Mouse (Mus musculus) ovary, postnatal 36 days (tissue): ENCODE data around the gene Bmpr1b.

ENCODE experiments used
- DNase-seq: peaks from one replicate; pipeline ENCODE4 v3.0.0; 2022; ENCODE audit warnings: low spot score, mixed read lengths

Gene Bmpr1b

DNA sequence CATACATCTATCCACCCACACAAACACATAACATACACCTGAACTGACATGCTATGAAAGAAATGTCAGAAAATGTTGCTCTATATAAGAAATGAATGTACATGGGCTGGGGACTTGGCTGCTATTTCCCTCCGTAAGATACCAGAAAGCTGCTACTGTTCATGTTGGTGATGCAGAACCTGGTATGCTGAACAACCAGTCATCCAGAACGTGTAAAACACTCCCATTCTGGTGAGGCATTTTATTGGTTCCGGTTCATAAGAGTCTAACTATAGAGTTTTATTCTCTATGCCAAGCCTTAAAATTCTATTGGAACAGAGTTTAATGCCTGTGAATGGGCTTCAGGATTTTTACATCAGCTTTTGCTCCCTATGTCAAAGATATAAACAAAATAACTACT lies 55.0 kb downstream of the Bmpr1b start:
- no peak for DNase-seq

DNA sequence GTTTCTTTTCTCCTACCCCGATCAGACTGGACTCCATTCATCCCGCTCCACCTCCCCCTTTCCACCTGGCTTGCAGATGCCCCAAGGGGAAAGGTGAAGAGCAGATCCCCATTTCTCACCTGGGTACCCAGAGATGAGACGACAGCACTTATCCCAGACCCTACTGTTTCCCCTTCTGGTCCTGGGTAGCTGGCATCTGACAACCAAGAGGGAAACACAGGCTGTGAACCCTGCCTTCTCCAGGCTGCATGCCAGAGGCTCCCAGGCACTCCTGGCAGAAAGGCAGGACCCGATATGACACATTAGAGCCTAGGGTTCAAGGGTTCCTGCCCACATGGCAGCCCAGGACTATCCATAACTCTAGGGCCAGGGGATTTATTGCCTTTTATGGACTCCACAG lies 56.0 kb downstream of the Bmpr1b start:
- no peak for DNase-seq

GRCm38 (mm10) chr3:142106227-142106626 lies 63.0 kb downstream of the Bmpr1b start:
- DNase-seq: no peak

- DNase-seq: no peak
Measured at GRCm38 (mm10) chr3:142104027-142104805, 65.0 kb downstream of the Bmpr1b start.

GRCm38 (mm10) chr3:142103622-142104021 lies 65.6 kb downstream of the Bmpr1b start:
- no peak for DNase-seq

- no peak for DNase-seq
Measured at GRCm38 (mm10) chr3:142099151-142099550, 70.1 kb downstream of the Bmpr1b start.

DNA sequence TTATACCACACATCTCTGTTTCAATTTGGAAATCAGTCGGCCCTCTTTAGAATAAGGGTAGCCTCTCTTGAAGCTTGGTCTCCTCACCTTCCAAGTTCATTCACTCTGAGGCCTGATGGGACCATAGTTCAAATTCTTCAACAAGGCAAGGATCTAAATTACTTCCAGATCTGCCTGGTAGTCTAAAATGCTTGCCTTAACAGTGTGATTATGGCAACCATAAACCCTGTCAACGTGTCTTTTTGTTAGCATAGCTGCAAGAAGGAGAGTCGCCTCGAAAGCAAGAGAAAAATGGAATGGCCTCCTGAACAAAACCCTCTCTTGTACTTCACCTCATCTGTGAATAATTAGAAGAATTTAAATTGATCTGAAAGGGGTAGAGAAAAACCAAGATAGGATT lies 75.2 kb downstream of the Bmpr1b start:
- no peak for DNase-seq

GRCm38 (mm10) chr3:142089684-142090083 lies 79.5 kb downstream of the Bmpr1b start:
- no peak for DNase-seq

- DNase-seq: no peak
Measured at GRCm38 (mm10) chr3:142085938-142086337, 83.3 kb downstream of the Bmpr1b start.

DNA sequence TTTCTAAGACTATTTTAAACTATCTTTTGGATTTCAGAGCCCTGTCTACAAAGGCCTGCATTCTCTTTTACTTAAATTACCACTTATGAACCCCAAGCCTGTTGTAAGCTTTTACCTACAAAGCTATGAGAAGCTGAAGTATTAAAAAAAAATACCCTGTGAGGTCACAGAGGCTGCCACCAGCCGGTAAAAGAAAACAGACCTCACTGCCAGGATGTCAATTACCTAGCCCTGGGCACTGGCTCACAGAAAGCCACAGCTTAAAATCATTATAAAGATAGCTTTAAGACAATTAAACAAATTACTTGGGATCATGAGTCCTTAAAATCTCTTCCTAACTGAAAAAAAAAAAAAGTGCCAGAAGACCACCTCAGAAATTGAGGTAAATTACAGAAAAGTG lies 85.1 kb downstream of the Bmpr1b start:
- DNase-seq: no peak

DNA sequence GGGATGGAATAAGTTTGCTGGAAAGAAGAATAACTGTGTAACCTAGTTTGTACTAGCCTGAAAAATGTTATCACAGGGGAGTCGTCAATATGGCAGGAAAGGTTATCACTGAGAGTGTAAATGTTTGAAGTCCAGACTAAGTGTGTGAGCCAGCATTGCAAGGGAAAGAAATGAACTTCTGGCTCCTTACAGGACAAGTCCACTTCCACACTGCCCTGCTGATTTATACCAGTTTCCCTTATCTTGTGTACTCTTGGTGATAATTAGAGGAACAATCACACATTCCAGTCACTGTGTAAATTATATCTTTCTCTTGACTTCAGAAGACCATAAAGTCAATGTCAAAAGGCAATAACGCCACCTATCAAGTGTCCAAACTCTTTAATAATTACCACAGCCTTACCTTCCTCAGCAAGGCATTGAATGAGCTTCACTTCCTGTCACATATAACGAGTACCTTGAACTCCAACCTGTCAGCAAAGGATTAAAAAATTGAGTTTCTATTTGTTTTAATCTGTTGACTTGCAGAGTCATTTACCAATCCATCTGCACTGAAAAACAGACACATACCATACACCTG lies 91.4 kb downstream of the Bmpr1b start:
- no peak for DNase-seq

DNA sequence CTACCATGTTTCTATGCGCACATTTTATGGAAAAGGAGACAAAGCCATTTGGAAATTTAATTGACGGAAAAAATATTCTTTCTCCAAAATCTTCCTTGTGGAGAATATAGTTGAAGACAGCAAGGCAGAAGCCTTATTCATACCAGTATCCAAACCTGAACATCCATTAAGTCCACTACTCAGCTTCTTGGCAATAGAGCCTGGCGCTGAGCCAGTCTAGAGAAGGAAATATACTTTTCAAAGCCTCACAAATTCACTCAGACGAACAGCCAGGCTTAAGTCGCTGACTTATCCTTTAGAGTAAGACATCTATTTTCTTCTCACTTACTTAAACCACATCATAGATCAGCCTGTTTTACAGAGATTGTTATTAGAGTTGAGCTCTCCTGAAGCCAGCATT lies 97.6 kb downstream of the Bmpr1b start:
- no peak for DNase-seq

GRCm38 (mm10) chr3:142066792-142067346 lies 102.4 kb downstream of the Bmpr1b start:
- DNase-seq: no peak

- DNase-seq: no peak
Measured at GRCm38 (mm10) chr3:142065111-142065510, 104.1 kb downstream of the Bmpr1b start.

DNA sequence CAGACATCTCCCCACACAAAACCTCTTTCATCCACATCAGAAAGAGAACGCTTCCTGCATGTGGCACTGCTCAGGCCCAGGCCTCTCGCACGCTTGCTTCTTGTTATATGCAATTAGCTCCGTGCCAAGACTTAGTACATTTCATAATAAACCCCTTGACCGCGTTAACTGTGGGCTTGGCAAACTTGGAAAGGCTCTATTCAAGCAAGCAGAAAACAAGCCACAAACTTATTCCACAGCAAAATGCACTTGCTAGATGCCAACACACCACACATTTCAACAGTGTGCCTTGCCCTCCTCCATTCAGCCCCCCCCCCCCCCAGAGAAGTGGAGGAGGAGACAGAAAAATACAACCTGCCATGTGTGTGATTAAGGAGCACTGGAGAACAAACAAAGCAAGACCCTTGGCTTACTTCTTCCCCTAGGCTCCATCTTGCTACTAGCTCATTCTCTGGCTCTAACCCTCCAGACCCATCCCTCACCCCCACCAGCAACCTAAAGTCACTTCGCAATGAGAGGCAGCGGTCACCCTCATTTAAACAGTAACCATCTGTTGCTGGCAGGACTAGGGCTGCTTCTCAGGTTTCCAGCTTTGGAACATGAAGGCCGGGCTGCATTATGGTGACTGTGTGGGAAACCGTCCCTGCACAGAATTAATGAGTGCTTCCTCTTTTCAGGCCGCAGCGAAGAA lies 105.5 kb downstream of the Bmpr1b start:
- DNase-seq: no peak

DNA sequence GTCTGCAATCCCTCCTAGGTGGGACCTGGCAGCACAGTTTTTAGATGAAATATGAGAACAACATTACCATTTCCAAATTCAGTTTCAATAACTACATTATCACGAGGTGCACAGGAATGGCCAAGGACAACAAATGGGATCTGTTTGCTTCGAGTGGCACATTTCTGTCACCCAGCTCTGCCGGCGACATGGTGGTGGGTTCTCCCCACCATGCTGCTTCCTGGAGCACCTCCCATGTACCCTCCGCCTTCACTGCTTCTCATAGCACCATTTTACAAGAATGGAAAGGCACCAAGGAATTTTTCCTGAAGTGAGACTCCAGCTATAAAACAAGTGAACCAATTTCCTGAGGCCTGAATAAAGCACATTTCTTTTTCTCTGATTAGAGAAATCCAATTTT lies 108.0 kb downstream of the Bmpr1b start:
- no peak for DNase-seq

GRCm38 (mm10) chr3:142059890-142060289 lies 109.3 kb downstream of the Bmpr1b start:
- no peak for DNase-seq

DNA sequence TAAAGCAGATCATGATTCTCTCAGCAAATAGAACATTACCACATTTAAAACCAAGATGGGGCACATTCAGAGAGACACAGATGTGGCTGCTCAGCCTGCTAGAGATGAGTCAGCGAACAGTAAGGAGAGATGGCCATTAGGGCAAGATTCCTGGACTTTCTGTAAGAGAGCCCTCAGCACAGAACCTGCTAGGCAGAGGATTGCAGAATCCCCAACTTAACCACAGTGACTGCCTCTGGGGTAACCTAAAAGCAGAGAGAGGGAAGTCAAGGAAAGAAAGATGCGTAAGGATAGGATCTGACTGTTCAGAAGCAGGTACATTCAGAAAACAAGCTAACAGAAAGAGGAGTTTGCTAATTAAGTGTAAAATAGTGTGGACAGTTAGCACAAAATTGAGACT lies 118.5 kb downstream of the Bmpr1b start:
- DNase-seq: no peak

DNA sequence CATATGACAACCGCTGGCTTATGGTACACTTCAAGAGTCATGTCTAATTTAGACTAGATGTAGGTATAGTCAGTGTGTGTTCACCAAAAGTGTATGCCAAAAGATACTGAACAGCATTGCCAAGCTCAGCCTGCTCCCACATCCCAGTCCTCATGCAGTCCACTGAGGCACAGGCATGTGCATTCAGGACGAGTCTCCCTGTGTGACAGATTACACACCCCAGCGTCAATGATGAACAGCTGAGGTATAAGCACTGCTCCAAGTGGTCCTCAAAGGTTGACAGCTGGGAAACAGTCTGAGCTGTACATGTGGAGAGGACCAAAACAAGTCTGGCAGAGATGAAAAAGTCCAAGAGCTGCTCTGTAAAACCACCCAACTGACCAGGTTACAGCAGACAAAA lies 119.6 kb downstream of the Bmpr1b start:
- DNase-seq: no peak

DNA sequence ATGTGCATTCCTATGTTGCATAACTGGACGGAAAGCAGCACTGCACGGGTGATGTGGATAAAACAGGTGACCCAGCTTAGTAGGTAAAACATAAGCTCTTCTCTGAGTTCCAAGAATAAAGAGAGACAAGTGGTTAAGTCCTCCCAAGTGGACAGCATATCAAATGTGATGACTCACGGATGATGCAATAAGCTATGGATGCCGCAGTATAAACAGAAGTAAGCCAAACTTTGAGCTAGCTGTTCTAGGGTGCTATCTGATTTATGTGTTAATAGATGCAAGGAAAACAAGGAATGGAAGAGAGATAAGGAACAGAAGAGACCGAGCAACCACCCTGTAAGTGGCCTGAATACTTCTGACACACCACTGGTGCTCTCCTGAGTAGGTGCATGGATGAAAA lies 120.1 kb downstream of the Bmpr1b start:
- DNase-seq: no peak

DNA sequence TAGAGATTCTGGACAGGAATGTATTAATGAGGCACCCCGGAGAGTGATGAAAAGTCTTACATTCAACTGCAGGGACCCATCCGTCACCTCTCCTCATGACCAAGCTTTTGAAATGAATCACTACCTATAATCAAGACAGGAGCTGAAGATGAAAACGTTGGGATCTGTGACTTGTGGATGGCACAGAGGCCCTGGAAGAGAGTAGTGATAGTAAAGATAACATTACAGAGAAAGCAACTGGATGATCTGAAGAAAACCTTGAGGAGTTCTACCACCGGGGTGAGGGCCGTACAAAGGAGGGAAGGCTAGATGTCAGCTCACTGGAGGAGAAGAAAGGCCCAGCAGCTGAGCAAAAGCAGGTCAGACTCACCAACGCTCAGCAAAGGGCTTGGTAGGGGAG lies 120.7 kb downstream of the Bmpr1b start:
- DNase-seq: no peak

DNA sequence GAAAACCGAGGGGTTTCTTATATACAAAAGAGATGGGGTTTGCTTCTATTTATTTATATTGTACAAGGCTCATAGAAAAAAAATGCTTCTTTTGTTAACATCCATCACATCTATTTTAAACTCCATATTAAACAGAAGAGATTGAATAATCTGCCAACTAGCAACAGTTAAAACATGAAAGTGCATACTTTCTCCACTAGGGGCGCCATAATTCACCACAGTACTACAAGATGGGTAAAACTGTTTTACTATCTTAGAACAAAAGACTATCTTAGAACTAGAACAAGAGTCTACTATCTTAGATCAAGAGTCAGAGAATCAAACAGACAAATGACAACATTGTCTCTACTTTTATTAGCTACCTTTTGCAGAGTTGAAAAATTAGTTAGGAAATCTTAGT lies 125.8 kb downstream of the Bmpr1b start:
- no peak for DNase-seq

DNA sequence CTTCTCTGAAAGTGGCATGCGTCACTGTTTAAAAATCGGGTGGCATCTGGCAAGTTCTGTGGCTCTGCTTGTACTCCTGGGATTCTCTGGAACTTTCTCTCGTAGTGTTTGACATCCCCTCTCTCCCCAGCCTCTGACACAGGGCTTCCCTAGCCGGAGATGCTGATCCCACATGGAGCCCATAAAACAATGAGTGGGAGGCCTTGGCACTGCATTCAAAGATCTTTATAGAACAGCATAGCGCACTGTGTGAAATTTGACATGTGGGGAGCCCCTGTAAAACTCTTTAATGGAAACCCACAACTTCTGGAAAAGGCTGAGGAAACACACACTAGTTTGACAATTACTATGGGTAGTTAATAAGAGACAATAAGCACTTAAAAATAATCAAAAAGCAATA lies 126.2 kb downstream of the Bmpr1b start:
- no peak for DNase-seq
